Mouse (Mus musculus) E14TG2a.4 (cell line): Measurements from ENCODE around the gene Hnrnpk.

Source experiments
- CTCF ChIP-seq: conservative IDR thresholded peaks from 2 replicates; pipeline ENCODE4 v1.5.1; 2014; ENCODE audit warnings: low read length
- NANOG ChIP-seq: IDR thresholded peaks from 2 replicates; pipeline ENCODE4 v1.6.1; 2014; ENCODE audit warnings: borderline replicate concordance, low read length, mixed read lengths

DNA sequence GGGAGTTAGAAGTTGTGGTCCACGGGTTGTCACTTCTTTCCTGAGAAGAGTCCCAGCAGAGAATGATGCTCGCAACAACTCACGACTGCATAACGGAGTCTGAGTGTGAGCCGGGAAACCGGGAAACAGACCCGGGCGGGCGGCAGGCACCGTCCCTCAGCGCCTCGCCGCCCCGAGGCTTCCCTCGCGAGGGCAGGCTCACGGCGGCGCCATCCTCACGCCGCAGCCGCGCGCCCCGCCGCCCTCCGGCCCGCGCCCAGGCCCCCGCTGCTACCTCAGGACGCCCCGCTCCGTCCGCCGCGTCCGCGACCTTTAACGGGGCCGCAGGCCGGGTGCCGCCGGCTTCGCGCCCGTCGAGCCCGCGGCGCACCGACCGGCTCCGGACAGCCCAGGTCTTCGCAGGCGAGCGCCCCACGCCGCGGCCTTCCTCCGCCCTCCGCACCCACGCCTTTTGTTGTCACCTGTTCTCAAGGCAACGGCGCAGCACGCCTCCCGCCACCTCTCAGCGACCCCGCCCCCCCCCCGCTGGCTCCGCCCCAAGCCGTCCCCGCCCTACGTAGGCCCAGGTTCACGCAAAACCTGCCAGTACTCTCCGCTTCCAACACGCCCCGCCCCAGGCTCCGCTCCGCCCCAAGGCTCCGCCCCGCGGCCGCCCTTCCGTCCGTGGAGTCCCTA, 44.4 kb downstream of the Hnrnpk start, which contains the start of gene Kif27:
- no peak for TF ChIP-seq CTCF
- no peak for TF ChIP-seq NANOG
